ENCODE assay signal across 18 mouse cellular contexts in the genomic region with DNA sequence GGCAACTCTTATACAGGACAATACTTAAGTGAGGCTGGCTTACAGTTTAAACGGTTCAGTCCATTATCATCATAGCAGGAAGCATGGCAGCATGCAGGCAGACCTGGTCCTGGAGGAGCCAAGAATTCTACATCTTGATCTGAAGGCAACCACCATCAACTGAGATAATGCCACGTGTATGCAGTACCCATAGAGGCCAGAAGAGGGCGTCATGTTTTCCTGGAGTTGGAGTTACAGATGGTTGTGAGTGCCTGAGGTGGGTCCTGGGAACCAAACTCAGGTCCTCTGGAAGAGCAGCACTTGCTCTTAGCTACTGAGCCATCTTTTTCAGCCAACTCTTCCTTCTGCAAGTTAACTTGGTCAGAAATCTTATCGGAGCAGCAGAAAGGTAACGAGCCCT.
A peak's percentile ranks its signal among the peaks of the same experiment; 100 is the strongest.
DNase-seq lines count a peak whose midpoint lies in the region; ATAC-seq and TF ChIP-seq lines count a peak whose summit lies in the region.
"Had no signal": no experiment of that assay in that cellular context is flagged by ENCODE, and none has a peak within 500 bp of the region (broad histone marks: within the 10 kb centered on the region; RNA-seq: fewer than 3 reads in every experiment).

No protein-coding gene starts in this region.

- peak; percentile 38; the same call in 1 of the 2 replicates for TF ChIP-seq CTCF in intestine, postnatal 0 days (IDR thresholded peaks at IDR 0.05; ENCODE audit: low read depth)
- TF ChIP-seq CTCF in midbrain, postnatal 0 days (IDR thresholded peaks at IDR 0.05): 0 out of 2 replicates have a peak, but pooled peaks have one; percentile 33

- no peak overlapping the region for H3K4me3 ChIP-seq in intestine, postnatal 0 days (ENCODE audit: low read depth, low read length)
- no peak overlapping the region for H3K4me3 ChIP-seq in intestine, embryonic 15.5 days (replicated peaks)
- no peak overlapping the region for H3K4me3 ChIP-seq in midbrain, postnatal 0 days (ENCODE audit: low read depth, low read length)
- no peak overlapping the region for H3K4me3 ChIP-seq in midbrain, embryonic 16.5 days (ENCODE audit: low read depth, low read length)
- H3K4me3 ChIP-seq: forebrain, embryonic 12.5 days; liver, embryonic 15.5 days; midbrain, embryonic 10.5 days had no signal

- H3K36me3 ChIP-seq in intestine, postnatal 0 days (ENCODE audit: control insufficient read depth, insufficient read depth): no peaks in the 10 kb centered on the region
- H3K36me3 ChIP-seq in intestine, embryonic 15.5 days: no peaks in the 10 kb centered on the region
- no peaks in the 10 kb centered on the region for H3K36me3 ChIP-seq in midbrain, postnatal 0 days (ENCODE audit: insufficient read depth, low read length)
- H3K36me3 ChIP-seq in midbrain, embryonic 16.5 days (ENCODE audit: control insufficient read depth, insufficient read depth, low read length): no peaks in the 10 kb centered on the region
- H3K36me3 ChIP-seq: forebrain, embryonic 12.5 days; liver, embryonic 15.5 days; midbrain, embryonic 10.5 days had no signal

- H3K4me2 ChIP-seq in intestine, postnatal 0 days (replicated peaks; ENCODE audit: low read depth): no peak overlapping the region
- H3K4me2 ChIP-seq in intestine, embryonic 15.5 days (replicated peaks): no peak overlapping the region
- no peak overlapping the region for H3K4me2 ChIP-seq in midbrain, postnatal 0 days (ENCODE audit: low read depth, low read length, poor library complexity, severe bottlenecking)
- H3K4me2 ChIP-seq in midbrain, embryonic 16.5 days (ENCODE audit: low read length): no peak overlapping the region
- H3K4me2 ChIP-seq: forebrain, embryonic 12.5 days; liver, embryonic 15.5 days had no signal

- H3K9ac ChIP-seq in intestine, postnatal 0 days (ENCODE audit: low read depth, low read length): no peak overlapping the region
- no peak overlapping the region for H3K9ac ChIP-seq in intestine, embryonic 15.5 days
- no peak overlapping the region for H3K9ac ChIP-seq in midbrain, postnatal 0 days (replicated peaks; ENCODE audit: low read length, poor library complexity, severe bottlenecking)
- no peak overlapping the region for H3K9ac ChIP-seq in midbrain, embryonic 16.5 days (ENCODE audit: low read depth, low read length)
- H3K9ac ChIP-seq: forebrain, embryonic 12.5 days; liver, embryonic 15.5 days had no signal

- no peaks in the 10 kb centered on the region for H3K4me1 ChIP-seq in intestine, postnatal 0 days (replicated peaks; ENCODE audit: control insufficient read depth, insufficient read depth, low read length)
- peaks cover 12% of the 10 kb centered on the region for H3K4me1 ChIP-seq in intestine, embryonic 15.5 days (replicated peaks)
- H3K4me1 ChIP-seq in midbrain, postnatal 0 days (ENCODE audit: insufficient read depth, low read length): no peaks in the 10 kb centered on the region
- H3K4me1 ChIP-seq in midbrain, embryonic 16.5 days (ENCODE audit: control insufficient read depth, insufficient read depth, low read length): no peaks in the 10 kb centered on the region
- H3K4me1 ChIP-seq: liver, embryonic 15.5 days had no signal

- H3K9me3 ChIP-seq in intestine, postnatal 0 days (ENCODE audit: control insufficient read depth): no peaks in the 10 kb centered on the region
- peaks cover 6% of the 10 kb centered on the region for H3K9me3 ChIP-seq in intestine, embryonic 15.5 days
- H3K9me3 ChIP-seq in midbrain, postnatal 0 days (ENCODE audit: low read length): no peaks in the 10 kb centered on the region
- peaks cover 2% of the 10 kb centered on the region for H3K9me3 ChIP-seq in midbrain, embryonic 16.5 days (replicated peaks; ENCODE audit: control insufficient read depth, low read length, poor library complexity, severe bottlenecking)

- WGBS in intestine, postnatal 0 days: 89% methylated on average over 5 of the region's 5 CpGs
- 85% methylated on average over 5 of the region's 5 CpGs for WGBS in intestine, embryonic 15.5 days
- WGBS in midbrain, postnatal 0 days: 86% methylated on average over 5 of the region's 5 CpGs
- WGBS in midbrain, embryonic 16.5 days: 84% methylated on average over 5 of the region's 5 CpGs

- H3K27me3 ChIP-seq in intestine, postnatal 0 days (replicated peaks; ENCODE audit: control insufficient read depth, insufficient read depth, low read length): no peaks in the 10 kb centered on the region
- no peaks in the 10 kb centered on the region for H3K27me3 ChIP-seq in intestine, embryonic 15.5 days (replicated peaks)
- H3K27me3 ChIP-seq in midbrain, postnatal 0 days (ENCODE audit: insufficient read depth, low read length): no peaks in the 10 kb centered on the region
- no peaks in the 10 kb centered on the region for H3K27me3 ChIP-seq in midbrain, embryonic 16.5 days (ENCODE audit: control insufficient read depth, insufficient read depth, low read depth, low read length)
- H3K27me3 ChIP-seq: forebrain, embryonic 12.5 days; liver, embryonic 15.5 days had no signal

- no peak for ATAC-seq in intestine, postnatal 0 days
- ATAC-seq in intestine, embryonic 15.5 days: no peak
- ATAC-seq in midbrain, postnatal 0 days (ENCODE audit: low FRiP score): no peak
- no peak for ATAC-seq in midbrain, embryonic 16.5 days
- ATAC-seq: inflammation-experienced regulatory T-cells, adult 6 months had no signal

- no peak overlapping the region for H3K27ac ChIP-seq in intestine, postnatal 0 days (ENCODE audit: low read depth, low read length)
- no peak overlapping the region for H3K27ac ChIP-seq in intestine, embryonic 15.5 days
- no peak overlapping the region for H3K27ac ChIP-seq in midbrain, postnatal 0 days (ENCODE audit: low read depth, low read length)
- H3K27ac ChIP-seq in midbrain, embryonic 16.5 days (ENCODE audit: low read length): no peak overlapping the region
- H3K27ac ChIP-seq: forebrain, embryonic 12.5 days; liver, embryonic 15.5 days; midbrain, embryonic 10.5 days had no signal

- DNase-seq in midbrain, postnatal 0 days (ENCODE audit: low spot score): no peak
- DNase-seq in ZHBTc4 (ENCODE audit: low read depth, low spot score): peak; percentile 72
- DNase-seq in neural tube, embryonic 10.5 days (ENCODE audit: extremely low spot score, low spot score): no peak
- DNase-seq in gastrocnemius, adult 18-20 months (ENCODE audit: low spot score): no peak
- DNase-seq: adrenal gland, postnatal 25 days; cerebellum, adult 9-11 months; embryo, embryonic 11 days; left cerebral cortex, postnatal 4 days; lung, postnatal 4 days; right cerebral cortex, postnatal 4 days; thymus, adult 2 months had no signal
